Mouse (Mus musculus) bone marrow, adult 2 months (tissue): Measurements from ENCODE around the gene Pigm. TPM values are rescaled to one million over a fixed set of nuclear protein-coding genes. Genes with fewer than 3 reads are reported as not detected.
A peak's percentile ranks its signal among the peaks of the same experiment; 100 is the strongest.

Experiments
- H3K27ac ChIP-seq: fragments of 200-500 bp; 2 replicates; pipeline ENCODE4 v1.5.1; 2012; ENCODE audit warnings: low read depth, mild to moderate bottlenecking, control low read depth, inconsistent platforms, low read length; ENCODE audit not compliant: control insufficient read depth, poor library complexity, insufficient read depth
- H3K4me1 ChIP-seq: fragments of 200-500 bp; 2 replicates; pipeline ENCODE4 v1.6.1; 2011; ENCODE audit warnings: low read length; ENCODE audit not compliant: control insufficient read depth, insufficient read depth
- H3K4me3 ChIP-seq: fragments of 200-500 bp; replicated peaks from 2 replicates; pipeline ENCODE3; 2011; ENCODE audit warnings: mild to moderate bottlenecking, low read depth, low read length, control low read depth; ENCODE audit not compliant: control insufficient read depth
- CTCF ChIP-seq: fragments of 200-500 bp; IDR thresholded peaks from 2 replicates; pipeline ENCODE4 v1.5.1; 2011; ENCODE audit warnings: low read length, control low read depth; ENCODE audit not compliant: control insufficient read depth, insufficient read depth
- POLR2A ChIP-seq: fragments of 200-500 bp; IDR thresholded peaks from 2 replicates; pipeline ENCODE4 v1.6.1; 2011; ENCODE audit warnings: low read depth, mild to moderate bottlenecking, control low read depth, low read length, borderline replicate concordance; ENCODE audit not compliant: control insufficient read depth
- WGBS: fragments of 180-500 bp; shearing (Covaris S2); methylation state at CpG from one replicate; pipeline ENCODE4 v1.1.7; 2018; 5-methylcytosine and 5-hydroxymethylcytosine counted together
- polyA plus RNA-seq: library from polyadenylated mRNA; stranded (reverse); fragments of >200 nt; gene quantifications from 2 replicates; pipeline ENCODE4 v1.2.4, GENCODE M21; 2011; ENCODE audit warnings: low replicate concordance; ENCODE audit not compliant: missing spikeins, insufficient read depth, insufficient read length

Pigm gene
- polyA plus RNA-seq, 1 experiment, result 8.8 TPM

DNA sequence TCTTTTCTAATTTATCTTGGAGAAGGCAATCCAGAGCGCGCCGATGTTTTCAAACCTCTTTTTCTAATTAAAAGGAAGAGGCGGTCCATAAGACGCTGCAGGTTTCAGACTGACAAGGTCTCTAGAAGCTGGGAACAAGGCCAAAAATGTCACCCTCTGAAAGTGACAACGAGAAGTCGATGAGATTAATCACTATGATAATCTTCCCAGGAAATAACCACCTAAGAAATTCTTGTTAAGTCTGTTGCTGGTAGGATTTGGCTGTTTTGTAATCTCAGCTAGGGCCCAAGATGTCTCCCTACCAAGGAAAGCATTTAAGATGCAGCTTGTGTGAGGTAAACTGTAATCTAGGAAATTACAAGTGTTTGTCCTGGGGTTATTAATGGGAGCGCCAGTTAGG lies 17.4 kb downstream of the Pigm start:
- WGBS, result 34% methylated on average over 8 of the region's 8 CpGs
- Histone ChIP-seq H3K4me3 (no peak overlapping the region), H3K27ac (no peak overlapping the region), H3K4me1 (no peaks in the 10 kb centered on the region; the same call in 1 of the 2 replicates)
- TF ChIP-seq CTCF (no peak), POLR2A (no peak)

DNA sequence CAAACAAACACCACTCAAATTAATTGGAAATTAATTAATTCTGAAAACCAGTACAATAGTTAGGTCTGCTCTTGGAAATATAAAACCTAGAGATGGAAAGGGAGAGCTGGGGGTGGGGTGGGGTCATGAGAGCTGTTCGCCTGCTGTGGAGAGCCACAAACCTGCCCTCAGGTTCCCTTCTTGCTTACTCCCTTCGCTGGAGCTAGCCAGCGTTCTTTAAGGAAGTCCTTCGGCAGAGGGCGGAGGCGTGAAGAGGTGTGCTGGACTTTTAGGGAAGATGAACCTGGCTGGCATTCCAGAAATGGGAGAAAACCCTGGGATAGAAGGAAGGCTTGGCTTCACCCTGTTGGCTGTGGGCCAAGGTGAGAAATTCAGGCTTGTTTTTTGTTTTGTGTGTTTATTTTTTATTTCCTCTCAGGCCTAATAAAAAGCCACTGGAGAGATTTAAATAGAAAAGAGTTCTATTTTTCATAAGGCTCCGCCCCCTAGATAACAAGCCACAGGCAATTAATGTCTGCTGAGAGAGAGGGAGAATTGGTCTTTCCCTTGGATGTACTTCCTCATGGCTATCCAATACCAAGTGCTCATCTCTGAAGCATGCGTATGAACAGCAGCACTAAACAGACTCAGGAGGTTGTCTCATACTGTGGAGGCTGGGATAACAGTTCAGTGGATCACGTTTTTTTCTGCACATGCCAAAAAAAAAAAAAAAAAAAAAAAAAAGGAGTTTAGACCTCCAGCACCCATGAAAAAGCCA lies 20.8 kb downstream of the Pigm start:
- no peak overlapping the region for H3K4me3 ChIP-seq
- WGBS, result 57% methylated on average over 9 of the region's 9 CpGs
- H3K27ac ChIP-seq, result no peak overlapping the region
- TF ChIP-seq CTCF (no peak), POLR2A (no peak)
- no peaks in the 10 kb centered on the region for H3K4me1 ChIP-seq

- Histone ChIP-seq H3K4me1 (no peaks in the 10 kb centered on the region), H3K27ac (no peak overlapping the region), H3K4me3 (no peak overlapping the region)
- TF ChIP-seq POLR2A, result no peak
- TF ChIP-seq CTCF, result no peak
- 67% methylated on average over 16 of the region's 16 CpGs for WGBS
Observed at GRCm38 (mm10) chr1:172406077-172406706, 29.8 kb downstream of the Pigm start.

GRCm38 (mm10) chr1:172408996-172409395 lies 32.6 kb downstream of the Pigm start:
- H3K4me1 ChIP-seq, result no peaks in the 10 kb centered on the region
- peak; percentile 18; the same call in 1 of the 2 replicates for TF ChIP-seq CTCF
- TF ChIP-seq POLR2A, result no peak
- no peak overlapping the region for H3K4me3 ChIP-seq
- no peak overlapping the region for H3K27ac ChIP-seq
- WGBS, result 5% methylated on average over 6 of the region's 6 CpGs

DNA sequence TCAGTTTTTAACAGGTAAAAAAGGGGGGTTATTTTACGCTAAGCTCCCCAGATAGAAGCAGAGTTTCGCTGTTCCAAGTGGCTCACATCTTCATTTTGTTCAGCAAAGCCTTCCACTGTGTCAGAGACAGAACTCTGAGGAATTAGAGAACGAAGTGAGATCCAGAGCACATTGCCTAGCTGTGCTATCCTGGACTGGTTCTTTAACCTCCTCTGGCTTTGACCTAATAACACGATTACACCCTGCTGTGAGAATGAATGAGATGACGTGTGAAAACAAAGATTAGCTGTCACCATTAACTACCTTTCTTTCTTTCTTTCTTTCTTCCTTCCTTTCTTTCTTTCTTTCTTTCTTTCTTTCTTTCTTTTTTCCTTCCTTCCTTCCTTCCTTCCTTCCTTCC lies 33.1 kb downstream of the Pigm start:
- no peak for TF ChIP-seq POLR2A
- TF ChIP-seq CTCF, result no peak
- Histone ChIP-seq H3K4me1 (no peaks in the 10 kb centered on the region), H3K4me3 (no peak overlapping the region), H3K27ac (no peak overlapping the region)
- WGBS, result 11% methylated on average over 5 of the region's 5 CpGs

GRCm38 (mm10) chr1:172410806-172411205 lies 34.5 kb downstream of the Pigm start:
- Histone ChIP-seq H3K27ac (no peak overlapping the region), H3K4me3 (no peak overlapping the region), H3K4me1 (no peaks in the 10 kb centered on the region)
- peak; percentile 59 for TF ChIP-seq CTCF
- TF ChIP-seq POLR2A, result no peak
- WGBS, result under 1% methylated on average over 4 of the region's 4 CpGs

DNA sequence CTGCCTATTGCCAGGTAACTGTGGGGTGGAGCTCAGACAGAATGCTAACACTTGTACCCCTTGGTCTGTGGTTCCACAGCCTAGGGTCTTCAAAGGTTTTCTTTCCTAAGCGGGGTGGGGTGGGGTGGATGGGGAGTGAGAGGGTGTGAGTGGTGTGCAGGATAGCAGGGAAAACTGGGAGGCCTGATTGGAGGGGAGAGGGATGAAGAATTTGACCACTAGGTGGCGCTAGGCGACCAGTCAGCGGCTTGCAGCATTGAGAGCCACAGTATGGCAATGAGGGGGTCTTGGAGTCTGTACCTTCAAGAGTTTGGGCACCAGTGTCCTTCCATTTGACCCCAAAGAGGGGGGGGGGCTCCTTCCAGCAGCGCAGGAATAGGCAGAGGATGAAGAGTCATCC lies 35.9 kb downstream of the Pigm start:
- TF ChIP-seq CTCF (peak; percentile 94), POLR2A (no peak)
- WGBS, result 1% methylated on average over 5 of the region's 5 CpGs
- Histone ChIP-seq H3K27ac (no peak overlapping the region), H3K4me3 (no peak overlapping the region), H3K4me1 (no peaks in the 10 kb centered on the region)

DNA sequence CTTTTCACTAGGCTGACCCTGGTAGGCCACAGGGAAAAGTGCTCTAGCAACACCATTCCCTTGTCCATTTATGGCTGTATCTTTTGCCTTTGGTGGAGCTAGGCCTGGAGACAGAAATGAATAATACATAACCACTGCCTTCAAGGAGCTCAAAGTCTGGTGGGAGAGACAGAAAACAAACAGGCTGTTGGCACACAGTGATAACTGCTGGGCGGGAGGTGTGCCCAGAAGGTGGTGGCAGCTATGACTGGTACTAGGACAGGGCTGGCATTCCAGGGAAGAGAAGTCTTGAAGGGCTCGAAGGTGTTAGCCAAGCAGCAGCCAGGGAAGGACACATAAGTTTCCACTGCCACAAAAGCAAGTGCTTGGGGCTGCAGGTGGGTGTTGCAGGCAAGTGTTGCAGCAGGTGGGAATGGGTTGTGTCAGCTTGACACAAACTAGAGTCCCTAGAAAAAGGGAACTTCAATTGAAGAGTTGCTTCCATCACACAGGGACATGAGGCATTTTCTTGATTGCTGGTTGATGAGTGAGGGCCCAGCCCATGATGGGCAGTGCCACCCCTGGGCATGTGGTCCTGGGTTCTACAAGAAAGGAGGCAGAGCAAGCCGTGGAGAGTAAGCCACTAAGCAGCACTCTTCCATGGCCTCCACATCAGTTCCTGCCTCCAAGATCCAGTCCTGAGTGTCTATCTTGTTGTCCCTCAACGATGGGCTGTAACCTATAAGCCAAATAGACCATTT lies 37.3 kb downstream of the Pigm start:
- Histone ChIP-seq H3K4me1 (no peaks in the 10 kb centered on the region), H3K27ac (no peak overlapping the region), H3K4me3 (no peak overlapping the region)
- 64% methylated on average over 4 of the region's 4 CpGs for WGBS
- TF ChIP-seq CTCF, result no peak
- no peak for TF ChIP-seq POLR2A
